In the genomic region with DNA sequence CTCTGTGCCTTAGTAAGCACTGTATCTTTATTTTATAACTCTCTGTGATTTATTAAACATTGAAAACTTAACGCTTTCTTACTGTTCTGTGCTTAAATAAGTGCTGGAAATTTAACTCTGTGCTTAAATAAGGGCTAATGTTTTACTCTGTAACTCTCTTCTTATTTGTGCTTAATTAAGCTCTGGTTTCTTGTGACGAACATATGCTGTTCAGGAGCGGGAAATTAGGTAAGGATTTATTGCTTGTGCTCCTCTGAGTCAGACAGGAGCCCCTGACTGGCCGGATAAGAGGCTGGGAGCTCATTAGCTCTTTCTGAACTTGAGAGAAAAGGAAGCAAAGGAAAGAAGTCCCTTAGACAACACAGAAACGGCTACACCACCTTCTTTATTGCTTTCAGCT, we compare ENCODE assay signal across 21 mouse cellular contexts. TPM values are rescaled to one million over a fixed set of nuclear protein-coding genes. Genes with fewer than 3 reads are reported as not detected.
"Had no signal": no experiment of that assay in that cellular context is flagged by ENCODE, and none has a peak within 500 bp of the region (broad histone marks: within the 10 kb centered on the region; RNA-seq: fewer than 3 reads in every experiment).

No protein-coding gene starts in this region.

- H3K4me1 ChIP-seq: liver, embryonic 15.5 days; midbrain, embryonic 10.5 days had no signal

- H3K9me3 ChIP-seq: limb, embryonic 13.5 days; liver, embryonic 15.5 days; midbrain, embryonic 10.5 days; neural tube, embryonic 15.5 days had no signal

- ATAC-seq: lung, postnatal 0 days had no signal

- H3K36me3 ChIP-seq: limb, embryonic 13.5 days; liver, embryonic 15.5 days; midbrain, embryonic 10.5 days; neural tube, embryonic 15.5 days had no signal

- DNase-seq: kidney, adult 2 months; kidney, postnatal 25 days; layer of hippocampus, postnatal 36 days; lung, adult 2 months; lung, postnatal 36 days; midbrain, embryonic 14.5 days; right cerebral cortex, adult 18-20 months; right cerebral cortex, postnatal 25 days had no signal

- H3K4me2 ChIP-seq: limb, embryonic 13.5 days; liver, embryonic 11.5 days; liver, embryonic 15.5 days; neural tube, embryonic 15.5 days had no signal

- H3K27ac ChIP-seq: limb, embryonic 13.5 days; liver, embryonic 15.5 days; midbrain, embryonic 10.5 days; neural tube, embryonic 15.5 days; stomach, postnatal 0 days had no signal

- H3K4me3 ChIP-seq: limb, embryonic 13.5 days; liver, embryonic 15.5 days; midbrain, embryonic 10.5 days; myocyte; neural tube, embryonic 15.5 days had no signal

- H3K27me3 ChIP-seq: limb, embryonic 13.5 days; liver, embryonic 15.5 days; neural tube, embryonic 15.5 days had no signal

- H3K9ac ChIP-seq: limb, embryonic 13.5 days; liver, embryonic 15.5 days; neural tube, embryonic 15.5 days had no signal

RNA-seq across cellular contexts. Expression of a gene that starts 5.5 kb away (rescaled TPM):
- total RNA-seq: layer of hippocampus, postnatal 36 days; left cerebral cortex, adult 8-10 months; left cerebral cortex, postnatal 25 days; megakaryocyte progenitor cell, adult 5-6 weeks had no signal
- polyA plus RNA-seq: kidney, adult 2 months; limb, embryonic 13.5 days; liver, embryonic 11.5 days; liver, embryonic 15.5 days; lung, adult 2 months; lung, postnatal 0 days; midbrain, embryonic 10.5 days; midbrain, embryonic 14.5 days; myocyte; neural tube, embryonic 11.5 days; neural tube, embryonic 15.5 days; small intestine, adult 2 months; stomach, postnatal 0 days had no signal

RNA-seq across cellular contexts. Expression of a gene that starts 14.9 kb away (rescaled TPM):
- total RNA-seq: layer of hippocampus, postnatal 36 days; left cerebral cortex, adult 8-10 months; left cerebral cortex, postnatal 25 days; megakaryocyte progenitor cell, adult 5-6 weeks had no signal
- polyA plus RNA-seq: kidney, adult 2 months; limb, embryonic 13.5 days; liver, embryonic 11.5 days; liver, embryonic 15.5 days; lung, adult 2 months; lung, postnatal 0 days; midbrain, embryonic 10.5 days; midbrain, embryonic 14.5 days; myocyte; neural tube, embryonic 11.5 days; neural tube, embryonic 15.5 days; small intestine, adult 2 months; stomach, postnatal 0 days had no signal

RNA-seq across cellular contexts. Expression of a gene that starts 17.0 kb away (rescaled TPM):
- total RNA-seq: layer of hippocampus, postnatal 36 days; left cerebral cortex, adult 8-10 months; left cerebral cortex, postnatal 25 days; megakaryocyte progenitor cell, adult 5-6 weeks had no signal
- polyA plus RNA-seq: kidney, adult 2 months; limb, embryonic 13.5 days; liver, embryonic 11.5 days; liver, embryonic 15.5 days; lung, adult 2 months; lung, postnatal 0 days; midbrain, embryonic 10.5 days; midbrain, embryonic 14.5 days; myocyte; neural tube, embryonic 11.5 days; neural tube, embryonic 15.5 days had no signal

RNA-seq across cellular contexts. Expression of a gene that starts 24.2 kb away (rescaled TPM):
- total RNA-seq: layer of hippocampus, postnatal 36 days; left cerebral cortex, adult 8-10 months; left cerebral cortex, postnatal 25 days; megakaryocyte progenitor cell, adult 5-6 weeks had no signal
- polyA plus RNA-seq: kidney, adult 2 months; limb, embryonic 13.5 days; liver, embryonic 11.5 days; liver, embryonic 15.5 days; lung, adult 2 months; lung, postnatal 0 days; midbrain, embryonic 10.5 days; midbrain, embryonic 14.5 days; myocyte; neural tube, embryonic 11.5 days; neural tube, embryonic 15.5 days; small intestine, adult 2 months; stomach, postnatal 0 days had no signal

RNA-seq across cellular contexts. Expression of a gene that starts 54.5 kb away (rescaled TPM):
- total RNA-seq: layer of hippocampus, postnatal 36 days; left cerebral cortex, adult 8-10 months; left cerebral cortex, postnatal 25 days; megakaryocyte progenitor cell, adult 5-6 weeks had no signal
- polyA plus RNA-seq: kidney, adult 2 months; limb, embryonic 13.5 days; liver, embryonic 11.5 days; liver, embryonic 15.5 days; lung, adult 2 months; lung, postnatal 0 days; midbrain, embryonic 10.5 days; midbrain, embryonic 14.5 days; myocyte; neural tube, embryonic 11.5 days; neural tube, embryonic 15.5 days; small intestine, adult 2 months; stomach, postnatal 0 days had no signal
